Mouse (Mus musculus) olfactory bulb, adult 2 months (tissue): ENCODE results near the gene Rab28. TPM values are rescaled to one million over a fixed set of nuclear protein-coding genes. Genes with fewer than 3 reads are reported as not detected.

ENCODE experiments used
- H3K27ac ChIP-seq: fragments of 200-500 bp; 2 replicates; pipeline ENCODE4 v1.5.1; 2012; ENCODE audit warnings: low read depth, low read length; ENCODE audit not compliant: insufficient read depth
- H3K4me1 ChIP-seq: fragments of 200-500 bp; 2 replicates; pipeline ENCODE4 v1.6.1; 2012; ENCODE audit warnings: low read length; ENCODE audit not compliant: control insufficient read depth, insufficient read depth
- H3K4me3 ChIP-seq: fragments of 200-500 bp; 2 replicates; pipeline ENCODE4 v1.5.1; 2012; ENCODE audit warnings: mild to moderate bottlenecking, low read depth, low read length, moderate library complexity; ENCODE audit not compliant: insufficient read depth
- CTCF ChIP-seq: fragments of 200-500 bp; IDR thresholded peaks from 2 replicates; pipeline ENCODE4 v1.5.1; 2012; ENCODE audit warnings: low read depth, mild to moderate bottlenecking, low read length, moderate library complexity; ENCODE audit not compliant: insufficient read depth
- POLR2A ChIP-seq: fragments of 200-500 bp; IDR thresholded peaks from 2 replicates; pipeline ENCODE4 v1.6.1; 2012; ENCODE audit warnings: mild to moderate bottlenecking, low read depth, low read length, moderate library complexity; ENCODE audit not compliant: insufficient read depth
- WGBS: fragments of 180-500 bp; shearing (Covaris S2); methylation state at CpG from one replicate; pipeline ENCODE4 v1.1.7; 2018; 5-methylcytosine and 5-hydroxymethylcytosine counted together
- polyA plus RNA-seq: library from polyadenylated mRNA; stranded (reverse); fragments of >200 nt; gene quantifications from 2 replicates; pipeline ENCODE4 v1.2.4, GENCODE M21; 2012; ENCODE audit warnings: low replicate concordance; ENCODE audit not compliant: missing spikeins, insufficient read depth, insufficient read length

Rab28 gene
- polyA plus RNA-seq, 1 experiment: not detected

- Histone ChIP-seq H3K4me3 (no peak overlapping the region), H3K27ac (no peak overlapping the region), H3K4me1 (no peaks in the 10 kb centered on the region)
- TF ChIP-seq CTCF (no peak), POLR2A (no peak)
These were observed 22.9 kb downstream of the Rab28 start for GRCm38 (mm10) chr5:41685016-41685415.

GRCm38 (mm10) chr5:41683976-41684375 is 24.0 kb downstream of the Rab28 start:
- no peaks in the 10 kb centered on the region for H3K4me1 ChIP-seq
- no peak overlapping the region for H3K4me3 ChIP-seq
- TF ChIP-seq POLR2A (no peak), CTCF (no peak)
- 98% methylated on average over 2 of the region's 2 CpGs for WGBS
- H3K27ac ChIP-seq: no peak overlapping the region

GRCm38 (mm10) chr5:41666012-41666411 is 41.9 kb downstream of the Rab28 start:
- 79% methylated on average over 6 of the region's 6 CpGs for WGBS
- Histone ChIP-seq H3K4me1 (no peaks in the 10 kb centered on the region), H3K27ac (no peak overlapping the region), H3K4me3 (no peak overlapping the region)
- TF ChIP-seq POLR2A (no peak), CTCF (no peak)

- Histone ChIP-seq H3K4me3 (no peak overlapping the region), H3K4me1 (no peaks in the 10 kb centered on the region), H3K27ac (no peak overlapping the region)
- WGBS: 80% methylated on average over 2 of the region's 2 CpGs
- TF ChIP-seq POLR2A (no peak), CTCF (no peak)
These were observed 71.2 kb downstream of the Rab28 start for GRCm38 (mm10) chr5:41636793-41637192.

- Histone ChIP-seq H3K4me1 (no peaks in the 10 kb centered on the region), H3K4me3 (no peak overlapping the region), H3K27ac (no peak overlapping the region)
- WGBS: 89% methylated on average over 7 of the region's 7 CpGs
- no peak for TF ChIP-seq POLR2A
- no peak for TF ChIP-seq CTCF
These were observed 80.5 kb downstream of the Rab28 start for GRCm38 (mm10) chr5:41627224-41628144.

GRCm38 (mm10) chr5:41625544-41625943 is 82.4 kb downstream of the Rab28 start:
- 69% methylated on average over 7 of the region's 7 CpGs for WGBS
- H3K4me1 ChIP-seq: no peaks in the 10 kb centered on the region

GRCm38 (mm10) chr5:41621748-41622147 is 86.2 kb downstream of the Rab28 start:
- WGBS: 97% methylated on average over 3 of the region's 3 CpGs
- no peak for TF ChIP-seq CTCF
- TF ChIP-seq POLR2A: no peak
- H3K4me1 ChIP-seq: no peaks in the 10 kb centered on the region
- H3K27ac ChIP-seq: no peak overlapping the region
- no peak overlapping the region for H3K4me3 ChIP-seq

More at GRCm38 (mm10) chr5:41625544-41625943, 82.4 kb downstream of the Rab28 start:
- Histone ChIP-seq H3K4me3 (no peak overlapping the region), H3K27ac (no peak overlapping the region)
- TF ChIP-seq POLR2A: no peak
- TF ChIP-seq CTCF: no peak

GRCm38 (mm10) chr5:41618966-41619365 is 89.0 kb downstream of the Rab28 start:
- Histone ChIP-seq H3K4me3 (no peak overlapping the region), H3K4me1 (no peaks in the 10 kb centered on the region), H3K27ac (no peak overlapping the region)
- TF ChIP-seq CTCF (no peak), POLR2A (no peak)
- 66% methylated on average over 1 of the region's 1 CpGs for WGBS

GRCm38 (mm10) chr5:41610447-41611030 is 97.4 kb downstream of the Rab28 start:
- TF ChIP-seq POLR2A: no peak
- TF ChIP-seq CTCF: no peak
- H3K27ac ChIP-seq: no peak overlapping the region
- no peak overlapping the region for H3K4me3 ChIP-seq
- 47% methylated on average over 5 of the region's 5 CpGs for WGBS
- H3K4me1 ChIP-seq: no peaks in the 10 kb centered on the region
